Mouse (Mus musculus) brain, embryonic 14.5 days (tissue): ENCODE measurements at regions not wholly inside any gene's neighbourhood (a gene's known extent, or its start where the extent isn't known, plus 50 kb on each side); places are given as distances from the start of the nearest gene placed in this dataset.
A peak's percentile ranks its signal among the peaks of the same experiment; 100 is the strongest.

Experiments
- DNase-seq: peaks from one replicate; pipeline ENCODE4 v3.0.0-alpha.2; 2011; ENCODE audit warnings: low read depth
- CTCF ChIP-seq: fragments of 200-500 bp; IDR thresholded peaks from 2 replicates; pipeline ENCODE4 v1.5.1; 2012; ENCODE audit warnings: inconsistent platforms, mild to moderate bottlenecking, moderate library complexity, borderline replicate concordance; ENCODE audit not compliant: insufficient read depth, insufficient read length; ENCODE audit errors: extremely low read depth
- POLR2A ChIP-seq: fragments of 200-500 bp; IDR thresholded peaks from 2 replicates; pipeline ENCODE4 v1.6.1; 2012; ENCODE audit warnings: mild to moderate bottlenecking, inconsistent platforms, borderline replicate concordance; ENCODE audit not compliant: poor library complexity, insufficient read depth, insufficient read length, severe bottlenecking; ENCODE audit errors: extremely low read depth

DNA sequence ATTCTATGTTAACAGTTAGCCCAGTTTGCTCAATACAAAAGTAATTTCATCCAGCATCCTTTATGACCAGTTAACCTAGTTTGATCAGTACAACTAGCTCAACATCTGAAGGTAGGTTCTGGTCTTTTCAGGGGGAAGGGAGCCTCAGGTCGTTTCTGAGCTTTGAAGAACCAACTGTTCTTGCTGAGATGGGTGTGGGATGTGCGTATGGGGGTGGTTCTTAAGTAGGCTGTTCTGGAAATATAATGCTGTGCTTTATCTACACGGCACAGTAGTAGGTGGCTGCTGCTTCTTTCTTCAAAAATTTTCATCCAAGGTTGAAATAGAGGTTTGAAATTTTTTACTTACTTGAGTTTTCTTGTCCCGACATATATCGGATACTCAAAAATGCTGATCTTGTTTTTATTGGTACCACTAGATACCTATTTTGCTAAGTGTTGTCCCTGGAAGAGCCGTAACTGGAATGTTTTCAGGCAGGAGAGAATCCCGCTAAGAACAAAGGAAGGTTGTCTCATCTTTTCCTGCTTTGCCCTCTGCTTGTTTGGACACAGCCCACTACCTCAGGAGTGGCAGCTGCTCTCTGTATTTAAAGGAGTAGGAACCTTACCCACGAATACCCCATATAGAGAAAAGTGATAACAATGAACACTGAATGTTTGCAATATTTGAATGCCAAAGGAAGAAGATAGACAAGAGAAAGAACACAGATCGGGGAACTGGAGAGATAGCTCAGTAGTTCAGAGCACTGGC is 275.5 kb downstream of the Cdh10 start:
- no peak for DNase-seq
- TF ChIP-seq POLR2A (no peak), CTCF (no peak)

DNA sequence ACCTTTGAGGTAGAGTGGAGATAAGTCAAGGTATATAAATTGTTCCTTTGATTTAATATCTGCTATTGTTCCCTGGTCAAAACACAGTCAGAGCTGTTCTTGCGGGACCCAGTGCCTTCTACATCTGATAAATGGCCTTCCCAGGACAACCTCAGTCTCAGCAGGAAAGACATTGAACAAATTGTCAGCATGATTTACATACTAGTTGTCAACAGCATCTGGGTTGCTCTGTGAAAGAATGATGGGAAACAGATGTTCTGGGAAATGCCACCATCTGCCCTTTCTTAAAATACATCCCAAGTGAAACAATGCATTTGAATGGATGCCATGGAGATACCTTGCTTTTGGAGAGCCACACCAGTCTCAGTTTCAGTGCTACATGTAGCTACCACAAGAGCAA is 296.2 kb downstream of the Cdh10 start:
- no peak for TF ChIP-seq CTCF
- no peak for TF ChIP-seq POLR2A
- peak; percentile 39 for DNase-seq

DNA sequence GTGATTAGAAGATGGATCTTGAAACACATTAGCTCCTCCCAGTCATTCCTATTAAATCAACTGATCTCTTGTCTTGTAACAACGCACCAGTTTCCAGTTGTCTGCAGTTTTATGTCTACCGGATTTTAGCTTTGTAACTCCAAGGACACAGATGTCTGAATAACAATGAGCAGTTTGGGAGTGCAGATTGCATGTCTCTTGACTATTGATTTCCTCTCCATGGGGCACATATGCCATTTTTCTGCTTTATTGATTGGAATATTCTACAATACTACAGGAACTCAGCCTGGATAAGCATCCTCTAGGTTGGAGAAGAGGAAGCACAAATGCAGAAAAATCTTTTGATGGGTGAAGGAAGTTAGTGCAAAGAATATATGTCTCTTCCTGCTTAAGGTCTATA is 300.2 kb downstream of the Cdh10 start:
- TF ChIP-seq CTCF, result no peak
- no peak for TF ChIP-seq POLR2A
- peak; percentile 8 for DNase-seq

DNA sequence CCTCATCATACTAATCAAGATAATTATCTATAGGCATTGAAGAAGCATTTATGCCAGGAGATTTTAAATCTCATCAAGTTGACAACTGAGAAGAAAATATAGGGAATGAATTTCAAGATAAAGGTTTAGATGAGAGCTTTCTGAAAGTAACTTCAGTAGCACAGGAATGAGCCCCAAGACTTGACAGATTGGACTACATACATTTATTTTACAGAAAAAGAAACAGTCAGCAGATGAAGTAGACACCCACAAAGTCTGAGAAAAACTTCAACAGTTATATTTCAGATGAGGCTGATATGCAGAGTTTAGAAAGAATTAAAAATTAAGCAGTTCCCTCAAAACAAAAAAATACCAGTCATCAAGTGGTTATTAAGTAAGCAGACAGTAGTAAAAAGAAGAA is 308.7 kb downstream of the Cdh10 start:
- TF ChIP-seq CTCF (no peak), POLR2A (no peak)
- DNase-seq, result no peak

DNA sequence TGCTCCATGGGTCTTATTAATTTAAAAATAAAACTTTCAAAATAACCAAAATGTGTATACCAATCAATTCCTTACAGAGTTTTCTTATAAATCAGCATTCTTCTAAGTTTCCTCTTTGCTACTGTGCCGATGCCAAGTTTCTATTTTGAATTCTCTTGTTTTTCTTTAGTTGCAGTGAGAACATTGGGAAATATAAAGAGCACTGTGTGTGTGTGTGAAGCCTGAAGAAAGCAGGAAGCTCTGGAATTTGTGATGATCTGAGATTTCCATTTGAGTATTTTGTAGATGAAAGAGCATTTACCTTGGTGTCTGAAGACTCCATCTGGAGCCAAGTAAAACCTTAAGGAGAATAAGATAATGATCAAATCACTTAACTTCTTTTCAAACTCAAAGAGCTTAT is 310.6 kb downstream of the Cdh10 start:
- no peak for DNase-seq
- TF ChIP-seq CTCF (no peak), POLR2A (no peak)

DNA sequence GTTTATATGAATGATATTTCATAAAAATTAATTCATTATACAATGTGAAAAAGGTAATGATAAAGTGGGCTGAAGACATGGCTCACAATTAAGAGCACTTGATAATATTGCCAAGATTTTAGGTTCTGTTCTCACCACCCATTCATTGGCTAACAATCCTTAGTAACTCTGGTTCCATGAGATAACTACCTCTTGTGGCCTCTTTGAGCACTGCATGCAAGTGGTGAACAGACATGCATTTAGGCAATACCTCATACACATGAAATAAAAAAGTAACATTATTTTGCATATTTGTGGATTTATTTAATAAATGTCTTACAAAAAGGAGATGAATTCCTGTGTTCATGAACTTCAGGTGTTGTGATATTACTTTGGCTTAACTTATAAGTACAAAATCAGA is 334.9 kb downstream of the Cdh10 start:
- TF ChIP-seq CTCF, result no peak
- no peak for TF ChIP-seq POLR2A
- DNase-seq, result no peak

DNA sequence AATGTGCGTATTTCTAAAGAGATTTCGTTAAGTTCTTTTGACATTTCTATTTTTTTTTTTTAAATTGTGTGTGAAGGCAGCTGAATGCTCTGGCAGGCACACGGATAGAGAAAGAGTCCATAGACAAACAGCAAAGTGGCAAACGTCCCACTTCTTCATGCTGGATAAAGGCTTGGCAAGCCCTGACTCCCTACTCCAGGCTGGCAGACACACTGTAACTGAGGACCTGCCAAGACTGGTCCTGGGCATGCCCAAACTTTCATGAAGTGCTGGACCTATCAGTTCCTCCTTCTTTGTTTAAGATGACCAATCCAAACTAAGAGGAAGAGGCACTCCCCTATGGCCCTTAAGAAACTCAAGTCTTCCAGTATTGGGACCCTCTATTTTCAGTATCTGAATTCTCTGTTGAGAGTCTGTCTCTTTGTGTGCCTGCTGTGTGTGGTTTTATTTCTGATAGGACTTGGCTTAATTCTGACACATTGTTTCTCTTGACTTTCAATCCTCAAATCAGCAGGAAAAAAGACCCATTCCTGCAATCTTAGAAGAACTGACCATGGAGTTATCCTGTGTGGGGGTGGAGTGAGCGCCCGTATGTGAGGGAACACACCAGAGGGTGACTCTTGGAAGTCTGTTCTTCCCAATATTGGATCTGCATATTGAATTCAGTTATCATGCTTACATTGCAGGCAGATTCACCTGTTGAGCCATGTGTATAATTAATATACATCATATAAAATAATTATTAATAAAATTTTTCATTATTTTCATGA is 343.6 kb downstream of the Cdh10 start:
- TF ChIP-seq CTCF (no peak), POLR2A (no peak)
- DNase-seq, result peak; percentile 85

DNA sequence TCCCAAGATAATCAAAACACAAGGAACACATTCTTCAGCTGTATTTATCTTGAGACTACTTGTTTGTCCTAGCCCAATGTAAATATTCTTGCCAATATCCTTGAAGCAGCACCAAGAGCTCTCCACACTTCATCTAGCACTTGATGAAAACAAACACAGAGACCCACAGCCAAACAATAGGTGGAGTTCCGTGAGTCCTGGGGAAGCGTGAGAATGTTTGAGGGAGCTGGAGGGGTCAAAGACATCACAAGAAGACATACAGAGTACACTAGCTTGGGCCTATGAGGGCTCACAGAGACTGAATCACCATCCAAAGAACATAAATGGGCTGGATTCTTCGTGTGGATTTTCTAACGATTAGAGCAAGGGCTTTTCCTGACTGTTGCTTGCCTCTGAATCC is 356.7 kb downstream of the Cdh10 start:
- DNase-seq, result no peak
- no peak for TF ChIP-seq CTCF
- no peak for TF ChIP-seq POLR2A
